Mouse (Mus musculus) erythroblast, embryonic 14.5 days (primary cell): Measurements from ENCODE around the gene Fry. TPM values are rescaled to one million over a fixed set of nuclear protein-coding genes. Genes with fewer than 3 reads are reported as not detected.

Experiments
- H3K27me3 ChIP-seq: 2 replicates; pipeline ENCODE4 v1.6.1; 2012; ENCODE audit warnings: inconsistent platforms; ENCODE audit not compliant: control insufficient read depth
- H3K36me3 ChIP-seq: 2 replicates; pipeline ENCODE4 v1.6.1; 2012; ENCODE audit warnings: mild to moderate bottlenecking, inconsistent platforms; ENCODE audit not compliant: control insufficient read depth
- H3K4me1 ChIP-seq: 2 replicates; pipeline ENCODE4 v1.6.1; 2012; ENCODE audit warnings: inconsistent platforms; ENCODE audit not compliant: control insufficient read depth
- H3K4me3 ChIP-seq: replicated peaks from 2 replicates; pipeline ENCODE3; 2012; ENCODE audit warnings: moderate library complexity, mild to moderate bottlenecking, inconsistent platforms
- H3K9me3 ChIP-seq: 2 replicates; pipeline ENCODE4 v1.6.1; 2012; ENCODE audit warnings: low read length, inconsistent platforms, mixed read lengths; ENCODE audit not compliant: control insufficient read depth
- GATA1 ChIP-seq: IDR thresholded peaks from 2 replicates; pipeline ENCODE4 v1.6.1; 2012; ENCODE audit warnings: low read length, inconsistent platforms, mixed read lengths
- TAL1 ChIP-seq: IDR thresholded peaks from 3 replicates; pipeline ENCODE4 v1.6.1; 2012; ENCODE audit warnings: low read length, inconsistent platforms, mixed read lengths
- polyA plus RNA-seq: library from polyadenylated mRNA; stranded (reverse); fragments of >175 nt; gene quantifications from 2 replicates; pipeline ENCODE4 v1.2.3, GENCODE M21; 2012

The Fry gene
- polyA plus RNA-seq, 1 experiment: 0.16 TPM

GRCm38 (mm10) chr5:150263656-150264055 lies 145.2 kb downstream of the Fry start:
- Histone ChIP-seq H3K4me3 (no peak overlapping the region), H3K9me3 (peaks cover 4% of the 10 kb centered on the region), H3K36me3 (no peaks in the 10 kb centered on the region), H3K4me1 (no peaks in the 10 kb centered on the region), H3K27me3 (peaks cover 12% of the 10 kb centered on the region)
- TF ChIP-seq TAL1 (no peak), GATA1 (no peak)

- Histone ChIP-seq H3K36me3 (no peaks in the 10 kb centered on the region), H3K27me3 (peaks cover under 1% of the 10 kb centered on the region), H3K4me1 (no peaks in the 10 kb centered on the region), H3K4me3 (no peak overlapping the region), H3K9me3 (peaks cover 7% of the 10 kb centered on the region)
- TF ChIP-seq TAL1 (no peak), GATA1 (no peak)
Measured at GRCm38 (mm10) chr5:150265005-150265404, 146.6 kb downstream of the Fry start.

- Histone ChIP-seq H3K4me3 (no peak overlapping the region), H3K9me3 (peaks cover 7% of the 10 kb centered on the region), H3K4me1 (no peaks in the 10 kb centered on the region), H3K27me3 (no peaks in the 10 kb centered on the region), H3K36me3 (no peaks in the 10 kb centered on the region)
- TF ChIP-seq GATA1 (no peak), TAL1 (no peak)
Measured at GRCm38 (mm10) chr5:150265953-150266352, 147.5 kb downstream of the Fry start.

- no peaks in the 10 kb centered on the region for H3K4me1 ChIP-seq
- no peak overlapping the region for H3K4me3 ChIP-seq
- H3K36me3 ChIP-seq: no peaks in the 10 kb centered on the region
- no peaks in the 10 kb centered on the region for H3K27me3 ChIP-seq
- TF ChIP-seq GATA1: no peak
- no peak for TF ChIP-seq TAL1
- H3K9me3 ChIP-seq: peaks cover 10% of the 10 kb centered on the region
Measured at GRCm38 (mm10) chr5:150268261-150268660, 149.8 kb downstream of the Fry start.

- no peak for TF ChIP-seq TAL1
- TF ChIP-seq GATA1: no peak
- H3K36me3 ChIP-seq: no peaks in the 10 kb centered on the region
- peaks cover 19% of the 10 kb centered on the region for H3K9me3 ChIP-seq
- no peak overlapping the region for H3K4me3 ChIP-seq
- H3K4me1 ChIP-seq: no peaks in the 10 kb centered on the region
- no peaks in the 10 kb centered on the region for H3K27me3 ChIP-seq
Measured at GRCm38 (mm10) chr5:150270468-150270867, 152.0 kb downstream of the Fry start.

GRCm38 (mm10) chr5:150272173-150272572 lies 153.7 kb downstream of the Fry start:
- no peaks in the 10 kb centered on the region for H3K4me1 ChIP-seq
- H3K9me3 ChIP-seq: peaks cover 21% of the 10 kb centered on the region
- TF ChIP-seq GATA1: no peak
- TF ChIP-seq TAL1: no peak
- no peaks in the 10 kb centered on the region for H3K27me3 ChIP-seq
- no peaks in the 10 kb centered on the region for H3K36me3 ChIP-seq
- no peak overlapping the region for H3K4me3 ChIP-seq

GRCm38 (mm10) chr5:150275314-150275713 lies 156.9 kb downstream of the Fry start:
- Histone ChIP-seq H3K9me3 (peaks cover 13% of the 10 kb centered on the region), H3K27me3 (no peaks in the 10 kb centered on the region), H3K36me3 (no peaks in the 10 kb centered on the region), H3K4me1 (no peaks in the 10 kb centered on the region), H3K4me3 (no peak overlapping the region)
- TF ChIP-seq GATA1: no peak
- no peak for TF ChIP-seq TAL1

- H3K27me3 ChIP-seq: no peaks in the 10 kb centered on the region
- no peak for TF ChIP-seq TAL1
- TF ChIP-seq GATA1: no peak
- H3K4me3 ChIP-seq: no peak overlapping the region
- H3K36me3 ChIP-seq: no peaks in the 10 kb centered on the region
- peaks cover 13% of the 10 kb centered on the region for H3K9me3 ChIP-seq
- no peaks in the 10 kb centered on the region for H3K4me1 ChIP-seq
Measured at GRCm38 (mm10) chr5:150276611-150277010, 158.2 kb downstream of the Fry start.

- H3K36me3 ChIP-seq: no peaks in the 10 kb centered on the region
- TF ChIP-seq GATA1 (no peak), TAL1 (no peak)
- no peak overlapping the region for H3K4me3 ChIP-seq
- no peaks in the 10 kb centered on the region for H3K4me1 ChIP-seq
- H3K27me3 ChIP-seq: no peaks in the 10 kb centered on the region
- H3K9me3 ChIP-seq: peaks cover 11% of the 10 kb centered on the region
Measured at GRCm38 (mm10) chr5:150279387-150279786, 160.9 kb downstream of the Fry start.

- Histone ChIP-seq H3K9me3 (peaks cover 5% of the 10 kb centered on the region; the same call in 1 of the 2 replicates), H3K27me3 (no peaks in the 10 kb centered on the region), H3K4me1 (no peaks in the 10 kb centered on the region), H3K36me3 (no peaks in the 10 kb centered on the region), H3K4me3 (no peak overlapping the region)
- TF ChIP-seq GATA1 (no peak), TAL1 (no peak)
Measured at GRCm38 (mm10) chr5:150281084-150281483, 162.6 kb downstream of the Fry start.

- H3K36me3 ChIP-seq: no peaks in the 10 kb centered on the region
- H3K27me3 ChIP-seq: no peaks in the 10 kb centered on the region
- H3K4me1 ChIP-seq: no peaks in the 10 kb centered on the region
- TF ChIP-seq TAL1: no peak
- TF ChIP-seq GATA1: no peak
- H3K9me3 ChIP-seq: peaks cover 5% of the 10 kb centered on the region; the same call in 1 of the 2 replicates
- H3K4me3 ChIP-seq: no peak overlapping the region
Measured at GRCm38 (mm10) chr5:150282091-150282490, 163.6 kb downstream of the Fry start.
